Mouse (Mus musculus) testis, adult 2 months (tissue): ENCODE results near the gene Kidins220.

Source experiments
- CTCF ChIP-seq: fragments of 200-500 bp; IDR thresholded peaks from 2 replicates; pipeline ENCODE4 v1.5.1; 2012; ENCODE audit warnings: low read depth, mild to moderate bottlenecking, inconsistent platforms, low read length, moderate library complexity; ENCODE audit not compliant: control insufficient read depth, insufficient read depth, insufficient replicate concordance
- POLR2A ChIP-seq: fragments of 200-500 bp; IDR thresholded peaks from 2 replicates; pipeline ENCODE4 v1.6.1; 2012; ENCODE audit warnings: low read depth, mild to moderate bottlenecking, inconsistent platforms, low read length, moderate library complexity; ENCODE audit not compliant: control insufficient read depth

- no peak for TF ChIP-seq CTCF
- TF ChIP-seq POLR2A, result no peak
These were observed 129.8 kb downstream of the Kidins220 start for GRCm38 (mm10) chr12:25104541-25104940.
